Mouse (Mus musculus) heart, embryonic 14.5 days (tissue): ENCODE data around the gene Cldn34d. TPM values are rescaled to one million over a fixed set of nuclear protein-coding genes. Genes with fewer than 3 reads are reported as not detected.
A peak's percentile ranks its signal among the peaks of the same experiment; 100 is the strongest.

Experiments
- ATAC-seq: fragments of 200-750 bp; cut with Nextera tagmentation; 2 replicates; pipeline ENCODE4 v1.8.0; 2017; ENCODE audit warnings: low read depth, moderate TSS enrichment; ENCODE audit not compliant: insufficient number of reproducible peaks, insufficient read depth, low FRiP score
- H3K27ac ChIP-seq, 2 experiments: fragments of 200-500 bp in 1 of 2; fragments of 300-500 bp in 1 of 2; sonication (generic) in 1 of 2; replicated peaks in 1 of 2; 2 replicates each; pipeline ENCODE4 v1.5.1; 2012 to 2014; ENCODE audit warnings: low read depth in 2 of 2, low read length in 2 of 2, control low read depth in 1 of 2, mild to moderate bottlenecking in 1 of 2, mixed read lengths in 1 of 2; ENCODE audit not compliant: control insufficient read depth in 1 of 2, insufficient read depth in 1 of 2
- H3K27me3 ChIP-seq: fragments of 300-500 bp; sonication (generic); 2 replicates; pipeline ENCODE4 v1.6.1; 2014; ENCODE audit warnings: mild to moderate bottlenecking, low read length, control low read depth; ENCODE audit not compliant: control insufficient read depth, insufficient read depth
- H3K36me3 ChIP-seq: fragments of 300-500 bp; sonication (generic); 2 replicates; pipeline ENCODE4 v1.6.1; 2014; ENCODE audit warnings: mild to moderate bottlenecking, control low read depth, low read length, mixed read lengths; ENCODE audit not compliant: control insufficient read depth, insufficient read depth
- H3K4me1 ChIP-seq, 2 experiments: fragments of 200-500 bp in 1 of 2; fragments of 300-500 bp in 1 of 2; sonication (generic) in 1 of 2; 2 replicates each; pipeline ENCODE4 v1.6.1; 2012 to 2014; ENCODE audit warnings: low read length in 2 of 2, control low read depth in 1 of 2, mixed read lengths in 1 of 2; ENCODE audit not compliant: control insufficient read depth in 2 of 2, insufficient read depth in 2 of 2
- H3K4me2 ChIP-seq: fragments of 300-500 bp; sonication (generic); 2 replicates; pipeline ENCODE4 v1.6.1; 2014; ENCODE audit warnings: mild to moderate bottlenecking, low read length
- H3K4me3 ChIP-seq, 2 experiments: fragments of 200-500 bp in 1 of 2; fragments of 300-500 bp in 1 of 2; sonication (generic) in 1 of 2; 2 replicates each; pipeline ENCODE4 v1.5.1; 2012 to 2014; ENCODE audit warnings: low read length in 2 of 2, mild to moderate bottlenecking in 2 of 2, control low read depth in 1 of 2, low read depth in 1 of 2, moderate library complexity in 1 of 2; ENCODE audit not compliant: control insufficient read depth in 1 of 2, insufficient read depth in 1 of 2
- H3K9ac ChIP-seq: fragments of 300-500 bp; sonication (generic); 2 replicates; pipeline ENCODE4 v1.6.1; 2014; ENCODE audit warnings: mild to moderate bottlenecking, low read length
- H3K9me3 ChIP-seq: fragments of 300-500 bp; sonication (generic); 2 replicates; pipeline ENCODE4 v1.6.1; 2016; ENCODE audit warnings: low read length, control low read depth; ENCODE audit not compliant: control insufficient read depth
- WGBS: fragments of 180-500 bp; shearing (Covaris S2); extraction: QIAGEN DNeasy Blood & Tissue Kit; methylation state at CpG from one replicate; pipeline ENCODE4 v1.1.7; 2014; 5-methylcytosine and 5-hydroxymethylcytosine counted together
- polyA plus RNA-seq: library from polyadenylated mRNA; unstranded; fragments of >200 nt; fragmentation: Nextera tagmentation; extraction: Ambion mirVana; gene quantifications from 2 replicates; pipeline ENCODE4 v1.2.1, GENCODE M21; 2014

Cldn34d gene
- not detected in 2 replicates for polyA plus RNA-seq

- Histone ChIP-seq H3K27me3 (no peaks in the 10 kb centered on the region), H3K4me3 (no peak within 1 kb of the TSS), H3K36me3 (no peaks in the 10 kb centered on the region), H3K4me1 (no peaks in the 10 kb centered on the region), H3K9ac (no peak within 1 kb of the TSS), H3K27ac (no peak within 1 kb of the TSS), H3K9me3 (no peaks in the 10 kb centered on the region), H3K4me2 (no peak within 1 kb of the TSS)
- ATAC-seq = no peak
- 61% methylated on average over 1 of the region's 1 CpGs for WGBS
Observed at GRCm38 (mm10) chrX:76602824-76603223, at the start of gene Cldn34d. Gene Cldn34d (minus strand): TSS chrX:76602924.

DNA sequence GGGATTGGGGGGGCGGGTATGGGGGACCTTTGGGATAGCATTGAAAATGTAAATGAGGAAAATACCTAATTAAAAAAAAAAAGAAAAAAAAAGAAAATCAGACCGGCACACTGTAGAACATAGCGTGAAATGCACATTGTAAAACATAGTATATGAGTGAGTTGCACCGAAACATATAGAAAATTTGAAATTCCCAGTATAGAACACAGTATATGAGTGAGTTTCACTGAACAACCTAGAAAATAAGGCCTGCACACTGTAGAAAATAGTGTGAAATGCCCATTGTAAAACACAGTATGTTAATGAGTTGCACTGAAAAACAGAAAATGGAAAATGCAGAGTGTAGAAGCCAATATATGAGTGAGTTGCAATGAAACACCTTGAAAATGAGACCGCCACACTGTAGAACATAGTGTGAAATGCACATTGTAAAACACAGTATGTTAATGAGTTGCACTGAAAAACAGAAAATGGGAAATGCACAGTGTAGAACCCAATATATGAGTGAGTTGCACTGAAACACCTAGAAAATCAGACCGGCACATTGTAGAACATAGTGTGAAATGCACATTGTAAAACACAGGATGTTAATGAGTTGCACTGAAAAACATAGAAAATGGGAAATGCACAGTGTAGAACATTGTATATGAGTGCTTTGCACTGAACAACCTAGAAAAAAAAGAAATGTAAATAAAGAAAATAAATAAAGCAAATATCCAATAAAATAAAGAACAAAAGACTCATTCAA, 4.1 kb downstream of the Cldn34d start:
- Histone ChIP-seq H3K36me3 (no peaks in the 10 kb centered on the region), H3K9ac (no peak overlapping the region), H3K4me2 (no peak overlapping the region), H3K4me1 (no peaks in the 10 kb centered on the region), H3K27me3 (no peaks in the 10 kb centered on the region), H3K27ac (no peak overlapping the region), H3K4me3 (no peak overlapping the region), H3K9me3 (no peaks in the 10 kb centered on the region)
- WGBS = 52% methylated on average over 5 of the region's 6 CpGs
- ATAC-seq = peak; percentile 100

Other genes starting within 250 kb of the Cldn34d start
- gene Cldn34b4, start 209.6 kb downstream of the Cldn34d start, polyA plus RNA-seq = not detected in 2 replicates